Mouse (Mus musculus): ENCODE measurements around the gene Ttll1. TPM values are rescaled to one million over a fixed set of nuclear protein-coding genes. Genes with fewer than 3 reads are reported as not detected.
A peak's percentile ranks its signal among the peaks of the same experiment; 100 is the strongest.

The Ttll1 gene
- total and polyA plus RNA-seq, 2 experiments: 1.0 to 2.1 TPM

GRCm38 (mm10) chr15:83546029-83546428 is 35.3 kb upstream of the Ttll1 start:
- Histone ChIP-seq H3K4me3 (ENCODE audit: insufficient read depth, low read depth, low read length) (no peak overlapping the region), H3K27me3 (ENCODE audit: control insufficient read depth, insufficient read depth, low read length) (no peaks in the 10 kb centered on the region), H3K36me3 (ENCODE audit: control insufficient read depth, insufficient read depth, low read length) (peaks cover 9% of the 10 kb centered on the region; the same call in 1 of the 2 replicates), H3K79me2 (ENCODE audit: control insufficient read depth, insufficient read depth, low read length) (no peaks in the 10 kb centered on the region), H3K4me1 (ENCODE audit: control insufficient read depth, insufficient read depth, low read length) (no peaks in the 10 kb centered on the region), H3K27ac (replicated peaks; ENCODE audit: insufficient read depth, low read depth, low read length) (no peak overlapping the region), H3K9ac (ENCODE audit: low read depth, low read length) (no peak overlapping the region)
- WGBS: 87% methylated on average over 7 of the region's 7 CpGs
- DNase-seq (ENCODE audit: extremely low read depth, low read depth, low spot score): no peak
- TF ChIP-seq POLR2A (IDR thresholded peaks at IDR 0.05; ENCODE audit: extremely low read depth, insufficient read depth, low read length) (no peak), CTCF (IDR thresholded peaks at IDR 0.05; ENCODE audit: low read depth, low read length) (no peak)

- no peak for TF ChIP-seq POLR2A (IDR thresholded peaks at IDR 0.05; ENCODE audit: extremely low read depth, insufficient read depth, low read length)
- no peak for TF ChIP-seq CTCF (IDR thresholded peaks at IDR 0.05; ENCODE audit: low read depth, low read length)
- no peak overlapping the region for H3K9ac ChIP-seq (ENCODE audit: low read depth, low read length)
- WGBS: 79% methylated on average over 9 of the region's 9 CpGs
Measured at GRCm38 (mm10) chr15:83541647-83542287, 31.1 kb upstream of the Ttll1 start.

GRCm38 (mm10) chr15:83539905-83540304 is 29.2 kb upstream of the Ttll1 start:
- no peak overlapping the region; the same call in 1 of the 2 replicates for H3K27ac ChIP-seq (replicated peaks; ENCODE audit: insufficient read depth, low read depth, low read length)
- H3K4me1 ChIP-seq (ENCODE audit: control insufficient read depth, insufficient read depth, low read length): peaks cover 1% of the 10 kb centered on the region
- DNase-seq (ENCODE audit: extremely low read depth, low read depth, low spot score): no peak
- no peak overlapping the region for H3K4me3 ChIP-seq (ENCODE audit: insufficient read depth, low read depth, low read length)
- H3K27me3 ChIP-seq (ENCODE audit: control insufficient read depth, insufficient read depth, low read length): no peaks in the 10 kb centered on the region
- no peak for TF ChIP-seq CTCF (IDR thresholded peaks at IDR 0.05; ENCODE audit: low read depth, low read length)
- no peak for TF ChIP-seq POLR2A (IDR thresholded peaks at IDR 0.05; ENCODE audit: extremely low read depth, insufficient read depth, low read length)
- no peak overlapping the region for H3K9ac ChIP-seq (ENCODE audit: low read depth, low read length)
- peaks cover 10% of the 10 kb centered on the region; the same call in 1 of the 2 replicates for H3K79me2 ChIP-seq (ENCODE audit: control insufficient read depth, insufficient read depth, low read length)
- 48% methylated on average over 4 of the region's 4 CpGs for WGBS
- H3K36me3 ChIP-seq (ENCODE audit: control insufficient read depth, insufficient read depth, low read length): peaks cover 2% of the 10 kb centered on the region; the same call in 1 of the 2 replicates

More at GRCm38 (mm10) chr15:83541647-83542287, 31.1 kb upstream of the Ttll1 start:
- H3K4me1 ChIP-seq (ENCODE audit: control insufficient read depth, insufficient read depth, low read length): no peaks in the 10 kb centered on the region
- H3K36me3 ChIP-seq (ENCODE audit: control insufficient read depth, insufficient read depth, low read length): peaks cover 4% of the 10 kb centered on the region; the same call in 1 of the 2 replicates
- no peak overlapping the region for H3K27ac ChIP-seq (replicated peaks; ENCODE audit: insufficient read depth, low read depth, low read length)
- DNase-seq (ENCODE audit: extremely low read depth, low read depth, low spot score): no peak
- peaks cover 2% of the 10 kb centered on the region; the same call in 1 of the 2 replicates for H3K79me2 ChIP-seq (ENCODE audit: control insufficient read depth, insufficient read depth, low read length)
- H3K4me3 ChIP-seq (ENCODE audit: insufficient read depth, low read depth, low read length): no peak overlapping the region
- no peaks in the 10 kb centered on the region for H3K27me3 ChIP-seq (ENCODE audit: control insufficient read depth, insufficient read depth, low read length)

- WGBS: 93% methylated on average over 2 of the region's 2 CpGs
- H3K36me3 ChIP-seq (ENCODE audit: control insufficient read depth, insufficient read depth, low read length): peaks cover 2% of the 10 kb centered on the region; the same call in 1 of the 2 replicates
Measured at GRCm38 (mm10) chr15:83538855-83539254, 28.2 kb upstream of the Ttll1 start.

DNA sequence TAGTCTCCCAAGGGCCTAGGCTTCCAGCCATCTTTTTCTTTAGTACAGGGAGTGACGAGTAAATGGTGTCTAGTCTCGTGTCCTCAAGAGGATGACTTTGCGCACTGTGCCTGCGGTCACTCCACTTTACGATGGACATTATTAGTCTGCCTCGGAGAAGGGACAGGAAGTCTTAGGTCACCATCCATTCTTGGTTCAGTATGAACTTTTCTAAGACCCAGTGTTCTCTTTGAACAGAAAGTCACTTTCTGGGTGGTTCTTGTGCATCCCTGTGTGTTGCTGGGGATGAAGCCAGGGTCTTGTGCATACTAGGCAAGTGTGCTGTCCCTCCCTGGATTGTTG is 25.2 kb upstream of the Ttll1 start:
- DNase-seq (ENCODE audit: extremely low read depth, low read depth, low spot score): peak; percentile 37
- Histone ChIP-seq H3K27ac (replicated peaks; ENCODE audit: insufficient read depth, low read depth, low read length) (peak overlapping the region; percentile 43; the same call in 1 of the 2 replicates), H3K36me3 (ENCODE audit: control insufficient read depth, insufficient read depth, low read length) (no peaks in the 10 kb centered on the region; the same call in 1 of the 2 replicates), H3K27me3 (ENCODE audit: control insufficient read depth, insufficient read depth, low read length) (no peaks in the 10 kb centered on the region), H3K9ac (ENCODE audit: low read depth, low read length) (no peak overlapping the region), H3K4me3 (ENCODE audit: insufficient read depth, low read depth, low read length) (no peak overlapping the region), H3K4me1 (ENCODE audit: control insufficient read depth, insufficient read depth, low read length) (peaks cover 17% of the 10 kb centered on the region), H3K79me2 (ENCODE audit: control insufficient read depth, insufficient read depth, low read length) (peaks cover 21% of the 10 kb centered on the region; the same call in 1 of the 2 replicates)
- WGBS: 77% methylated on average over 6 of the region's 6 CpGs
- no peak for TF ChIP-seq POLR2A (IDR thresholded peaks at IDR 0.05; ENCODE audit: extremely low read depth, insufficient read depth, low read length)
- no peak for TF ChIP-seq CTCF (IDR thresholded peaks at IDR 0.05; ENCODE audit: low read depth, low read length)

More at GRCm38 (mm10) chr15:83538855-83539254, 28.2 kb upstream of the Ttll1 start:
- DNase-seq (ENCODE audit: extremely low read depth, low read depth, low spot score): no peak
- H3K4me1 ChIP-seq (ENCODE audit: control insufficient read depth, insufficient read depth, low read length): peaks cover 4% of the 10 kb centered on the region
- H3K27me3 ChIP-seq (ENCODE audit: control insufficient read depth, insufficient read depth, low read length): no peaks in the 10 kb centered on the region
- H3K4me3 ChIP-seq (ENCODE audit: insufficient read depth, low read depth, low read length): no peak overlapping the region
- peaks cover 13% of the 10 kb centered on the region; the same call in 1 of the 2 replicates for H3K79me2 ChIP-seq (ENCODE audit: control insufficient read depth, insufficient read depth, low read length)
- no peak overlapping the region for H3K27ac ChIP-seq (replicated peaks; ENCODE audit: insufficient read depth, low read depth, low read length)
- no peak for TF ChIP-seq POLR2A (IDR thresholded peaks at IDR 0.05; ENCODE audit: extremely low read depth, insufficient read depth, low read length)
- TF ChIP-seq CTCF (IDR thresholded peaks at IDR 0.05; ENCODE audit: low read depth, low read length): no peak
- no peak overlapping the region for H3K9ac ChIP-seq (ENCODE audit: low read depth, low read length)

Measured in liver, adult 2 months (tissue).